Mouse (Mus musculus): ENCODE measurements around the gene Dbx2. TPM values are rescaled to one million over a fixed set of nuclear protein-coding genes. Genes with fewer than 3 reads are reported as not detected.

Dbx2 gene
- total and polyA plus RNA-seq, 2 experiments from 2014 or later = not detected

GRCm38 (mm10) chr15:95651824-95652223 is 3.9 kb downstream of the Dbx2 start:
- Histone ChIP-seq H3K9ac (replicated peaks; ENCODE audit: low read depth, low read length) (no peak overlapping the region), H3K27me3 (ENCODE audit: control insufficient read depth, insufficient read depth, low read length) (peaks cover 62% of the 10 kb centered on the region), H3K4me2 (ENCODE audit: low read depth, low read length) (no peak overlapping the region), H3K4me3 (ENCODE audit: low read depth, low read length) (no peak overlapping the region), H3K9me3 (replicated peaks; ENCODE audit: control insufficient read depth, low read length) (no peaks in the 10 kb centered on the region), H3K36me3 (replicated peaks; ENCODE audit: control insufficient read depth, insufficient read depth, low read length) (no peaks in the 10 kb centered on the region), H3K27ac (ENCODE audit: low read depth) (no peak overlapping the region), H3K4me1 (ENCODE audit: control insufficient read depth, insufficient read depth) (no peaks in the 10 kb centered on the region)
- no peak for DNase-seq (ENCODE audit: low spot score)
- WGBS = 6% methylated on average over 3 of the region's 3 CpGs
- TF ChIP-seq EP300 (IDR thresholded peaks at IDR 0.05; ENCODE audit: low read depth) (no peak), CTCF (IDR thresholded peaks at IDR 0.05; ENCODE audit: low read depth) (no peak)
- ATAC-seq (ENCODE audit: insufficient read depth, low read depth) = no peak

- WGBS = 83% methylated on average over 15 of the region's 15 CpGs
- Histone ChIP-seq H3K9me3 (replicated peaks; ENCODE audit: control insufficient read depth, low read length) (no peaks in the 10 kb centered on the region), H3K4me2 (ENCODE audit: low read depth, low read length) (no peak overlapping the region), H3K27me3 (ENCODE audit: control insufficient read depth, insufficient read depth, low read length) (0 out of 2 replicates have a peak, but pooled peaks cover 2% of the 10 kb centered on the region), H3K9ac (replicated peaks; ENCODE audit: low read depth, low read length) (no peak overlapping the region), H3K4me1 (ENCODE audit: control insufficient read depth, insufficient read depth) (no peaks in the 10 kb centered on the region), H3K36me3 (replicated peaks; ENCODE audit: control insufficient read depth, insufficient read depth, low read length) (no peaks in the 10 kb centered on the region), H3K4me3 (ENCODE audit: low read depth, low read length) (no peak overlapping the region), H3K27ac (ENCODE audit: low read depth) (no peak overlapping the region)
- ATAC-seq (ENCODE audit: insufficient read depth, low read depth) (no peak), DNase-seq (ENCODE audit: low spot score) (no peak)
- TF ChIP-seq CTCF (IDR thresholded peaks at IDR 0.05; ENCODE audit: low read depth) = no peak
- TF ChIP-seq EP300 (IDR thresholded peaks at IDR 0.05; ENCODE audit: low read depth) = no peak
These were observed 12.2 kb downstream of the Dbx2 start for GRCm38 (mm10) chr15:95643505-95644029.

- no peaks in the 10 kb centered on the region for H3K4me1 ChIP-seq (ENCODE audit: control insufficient read depth, insufficient read depth)
- DNase-seq (ENCODE audit: low spot score) (no peak), ATAC-seq (ENCODE audit: insufficient read depth, low read depth) (no peak)
- no peak overlapping the region for H3K4me2 ChIP-seq (ENCODE audit: low read depth, low read length)
- H3K27me3 ChIP-seq (ENCODE audit: control insufficient read depth, insufficient read depth, low read length) = 0 out of 2 replicates have a peak, but pooled peaks cover 2% of the 10 kb centered on the region
- no peaks in the 10 kb centered on the region for H3K36me3 ChIP-seq (replicated peaks; ENCODE audit: control insufficient read depth, insufficient read depth, low read length)
- H3K9me3 ChIP-seq (replicated peaks; ENCODE audit: control insufficient read depth, low read length) = no peaks in the 10 kb centered on the region
- no peak overlapping the region for H3K4me3 ChIP-seq (ENCODE audit: low read depth, low read length)
- H3K9ac ChIP-seq (replicated peaks; ENCODE audit: low read depth, low read length) = no peak overlapping the region
- TF ChIP-seq CTCF (IDR thresholded peaks at IDR 0.05; ENCODE audit: low read depth) (no peak), EP300 (IDR thresholded peaks at IDR 0.05; ENCODE audit: low read depth) (no peak)
- 20% methylated on average over 11 of the region's 11 CpGs for WGBS
- H3K27ac ChIP-seq (ENCODE audit: low read depth) = no peak overlapping the region
These were observed 15.4 kb downstream of the Dbx2 start for GRCm38 (mm10) chr15:95640347-95640746.

GRCm38 (mm10) chr15:95639829-95640134 is 16.0 kb downstream of the Dbx2 start:
- Histone ChIP-seq H3K9ac (replicated peaks; ENCODE audit: low read depth, low read length) (no peak overlapping the region), H3K27me3 (ENCODE audit: control insufficient read depth, insufficient read depth, low read length) (0 out of 2 replicates have a peak, but pooled peaks cover 2% of the 10 kb centered on the region), H3K36me3 (replicated peaks; ENCODE audit: control insufficient read depth, insufficient read depth, low read length) (no peaks in the 10 kb centered on the region), H3K4me2 (ENCODE audit: low read depth, low read length) (no peak overlapping the region), H3K27ac (ENCODE audit: low read depth) (no peak overlapping the region), H3K4me1 (ENCODE audit: control insufficient read depth, insufficient read depth) (no peaks in the 10 kb centered on the region), H3K4me3 (ENCODE audit: low read depth, low read length) (no peak overlapping the region), H3K9me3 (replicated peaks; ENCODE audit: control insufficient read depth, low read length) (no peaks in the 10 kb centered on the region)
- DNase-seq (ENCODE audit: low spot score) (no peak), ATAC-seq (ENCODE audit: insufficient read depth, low read depth) (no peak)
- TF ChIP-seq CTCF (IDR thresholded peaks at IDR 0.05; ENCODE audit: low read depth) = no peak
- no peak for TF ChIP-seq EP300 (IDR thresholded peaks at IDR 0.05; ENCODE audit: low read depth)
- WGBS = 71% methylated on average over 9 of the region's 9 CpGs

GRCm38 (mm10) chr15:95639115-95639828 is 16.5 kb downstream of the Dbx2 start:
- no peak overlapping the region for H3K4me3 ChIP-seq (ENCODE audit: low read depth, low read length)
- 84% methylated on average over 20 of the region's 20 CpGs for WGBS
- no peak for ATAC-seq (ENCODE audit: insufficient read depth, low read depth)
- H3K27me3 ChIP-seq (ENCODE audit: control insufficient read depth, insufficient read depth, low read length) = 0 out of 2 replicates have a peak, but pooled peaks cover 2% of the 10 kb centered on the region
- DNase-seq (ENCODE audit: low spot score) = no peak
- TF ChIP-seq CTCF (IDR thresholded peaks at IDR 0.05; ENCODE audit: low read depth) (no peak), EP300 (IDR thresholded peaks at IDR 0.05; ENCODE audit: low read depth) (no peak)
- no peak overlapping the region for H3K9ac ChIP-seq (replicated peaks; ENCODE audit: low read depth, low read length)
- H3K9me3 ChIP-seq (replicated peaks; ENCODE audit: control insufficient read depth, low read length) = no peaks in the 10 kb centered on the region
- H3K27ac ChIP-seq (ENCODE audit: low read depth) = no peak overlapping the region
- H3K4me2 ChIP-seq (ENCODE audit: low read depth, low read length) = no peak overlapping the region
- no peaks in the 10 kb centered on the region for H3K4me1 ChIP-seq (ENCODE audit: control insufficient read depth, insufficient read depth)
- no peaks in the 10 kb centered on the region for H3K36me3 ChIP-seq (replicated peaks; ENCODE audit: control insufficient read depth, insufficient read depth, low read length)

- DNase-seq (ENCODE audit: low spot score) = no peak
- Histone ChIP-seq H3K27me3 (ENCODE audit: control insufficient read depth, insufficient read depth, low read length) (no peaks in the 10 kb centered on the region), H3K9me3 (replicated peaks; ENCODE audit: control insufficient read depth, low read length) (no peaks in the 10 kb centered on the region), H3K4me3 (ENCODE audit: low read depth, low read length) (no peak overlapping the region), H3K36me3 (replicated peaks; ENCODE audit: control insufficient read depth, insufficient read depth, low read length) (no peaks in the 10 kb centered on the region), H3K9ac (replicated peaks; ENCODE audit: low read depth, low read length) (no peak overlapping the region), H3K4me1 (ENCODE audit: control insufficient read depth, insufficient read depth) (no peaks in the 10 kb centered on the region), H3K27ac (ENCODE audit: low read depth) (no peak overlapping the region), H3K4me2 (ENCODE audit: low read depth, low read length) (no peak overlapping the region)
- no peak for ATAC-seq (ENCODE audit: insufficient read depth, low read depth)
- 52% methylated on average over 4 of the region's 4 CpGs for WGBS
- TF ChIP-seq EP300 (IDR thresholded peaks at IDR 0.05; ENCODE audit: low read depth) (no peak), CTCF (IDR thresholded peaks at IDR 0.05; ENCODE audit: low read depth) (no peak)
These were observed 31.4 kb downstream of the Dbx2 start for GRCm38 (mm10) chr15:95624396-95624795.
